Mouse (Mus musculus) CH12F3 (cell line): ENCODE measurements around the gene Smco4.
"Not testable (repeated sequence)": the region's sequence is repeated elsewhere in the genome, so short reads cannot be mapped to it uniquely, and the experiment has no call there.

Experiments
- in situ Hi-C: fragments of 300-500 bp; cut with MboI; formaldehyde crosslinking; loops from 2 replicates; pipeline ENCODE4 v1.14.3; 2020; ENCODE audit warnings: low sequenced_read_pairs

Gene Smco4

DNA sequence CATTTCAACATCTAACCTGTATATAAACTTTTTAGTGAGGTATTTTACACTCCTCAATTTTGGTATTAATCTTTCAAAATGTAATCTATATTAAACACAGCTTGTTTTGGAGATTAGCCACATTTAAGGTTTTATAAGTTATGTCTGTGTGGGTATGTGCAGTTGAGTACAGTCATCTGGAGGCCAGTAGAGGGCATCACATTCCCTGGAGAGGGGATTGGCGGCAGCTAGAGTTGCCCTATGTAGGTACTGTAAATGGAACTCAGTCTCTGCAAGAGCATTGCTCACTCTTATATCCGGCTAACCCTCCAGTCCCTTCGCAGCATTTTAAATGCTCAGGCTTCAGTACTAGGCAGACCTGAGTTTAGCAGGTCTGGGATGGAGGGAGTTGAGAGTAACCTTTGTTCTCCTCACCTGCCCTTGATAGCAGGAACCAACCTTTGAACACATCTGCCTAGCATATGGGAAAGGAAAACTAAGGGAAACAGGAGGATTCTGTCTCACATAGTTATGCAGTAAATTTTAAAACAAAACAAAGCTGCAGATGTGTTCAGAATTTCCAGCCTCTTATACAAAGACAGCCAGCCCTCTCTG, 44.3 kb downstream of the Smco4 start:
- in situ Hi-C loops, result no loop called here

DNA sequence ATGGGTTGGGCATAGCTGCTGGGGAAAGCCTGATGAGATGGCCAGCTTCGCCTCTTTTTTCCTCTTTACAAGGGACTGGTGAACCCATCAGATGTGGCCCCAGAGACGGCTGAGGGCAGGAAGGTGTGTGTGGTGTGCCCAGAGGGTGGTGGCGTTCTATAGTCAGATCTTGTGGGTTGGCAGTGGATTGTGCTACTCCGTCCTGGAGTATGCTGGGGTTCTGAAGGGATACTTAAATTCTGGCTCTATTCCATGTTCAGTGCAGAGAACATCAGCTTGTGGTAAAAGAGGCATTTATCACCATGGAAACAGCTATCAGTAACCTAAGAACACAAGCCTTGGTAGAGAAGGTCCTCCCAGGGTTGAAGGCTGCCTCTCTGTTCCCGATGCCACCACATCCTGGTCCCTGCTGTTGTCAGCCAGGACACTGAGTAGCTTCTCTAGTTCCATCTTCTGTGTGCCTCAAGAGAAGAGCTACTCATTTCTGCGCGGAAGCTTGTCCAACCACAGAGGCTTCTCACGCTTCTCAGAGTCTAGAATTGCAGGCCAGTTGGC, 45.8 kb downstream of the Smco4 start:
- in situ Hi-C loops, result no loop called here

DNA sequence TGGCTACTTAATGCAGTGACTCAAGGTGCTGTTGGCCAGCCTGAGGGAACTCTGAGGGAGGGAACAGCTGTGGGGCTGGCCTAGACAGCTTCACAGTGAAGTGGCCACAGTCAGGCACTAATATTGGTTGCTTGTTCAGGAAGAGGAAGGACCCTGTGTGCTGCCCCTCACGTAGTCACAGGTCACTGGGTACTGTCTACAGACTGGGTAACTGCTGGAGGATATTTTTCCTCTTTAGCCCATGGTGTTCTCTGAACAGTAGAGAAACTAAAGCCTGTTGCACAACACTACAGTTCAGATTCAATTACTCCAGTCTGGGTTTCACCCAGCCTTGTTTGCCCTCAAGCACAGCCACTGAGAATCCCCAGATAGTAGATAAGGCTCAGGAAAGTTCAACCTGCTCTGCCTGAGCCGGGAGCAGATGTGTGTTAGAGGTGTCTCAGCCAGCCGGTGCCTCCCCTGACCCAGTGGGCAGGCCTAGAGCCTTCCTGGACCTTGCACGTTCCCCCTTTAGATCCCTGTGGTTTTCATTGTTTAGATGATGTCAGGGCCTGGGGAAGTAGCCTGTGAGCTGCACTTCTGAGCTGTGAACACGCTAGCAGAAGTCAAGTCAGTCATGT, 48.6 kb downstream of the Smco4 start:
- in situ Hi-C loops, result no loop called here

DNA sequence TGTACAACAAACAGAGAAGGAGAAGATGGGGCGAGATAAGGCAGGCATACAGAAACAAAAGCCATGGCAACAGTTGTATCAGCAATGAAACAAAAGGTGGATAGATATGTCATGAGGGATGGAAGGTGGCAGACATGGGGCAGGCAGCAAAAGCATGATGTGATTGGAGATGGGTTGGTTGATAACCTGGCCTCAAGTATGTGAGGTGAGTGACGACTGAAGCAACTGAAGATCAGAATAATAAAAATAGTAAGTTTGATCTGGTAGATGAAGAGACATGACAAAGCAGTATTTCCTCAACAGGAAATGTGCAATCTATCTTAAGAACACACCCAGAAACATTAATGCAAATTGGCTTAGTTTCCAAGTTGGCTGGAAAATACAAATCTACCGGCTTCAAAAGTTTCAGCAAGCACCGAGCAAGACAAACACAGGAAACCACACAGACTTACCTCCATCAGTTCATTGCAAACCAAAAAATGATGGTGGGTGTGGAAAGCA, 57.3 kb downstream of the Smco4 start:
- in situ Hi-C loops, result no loop called here

DNA sequence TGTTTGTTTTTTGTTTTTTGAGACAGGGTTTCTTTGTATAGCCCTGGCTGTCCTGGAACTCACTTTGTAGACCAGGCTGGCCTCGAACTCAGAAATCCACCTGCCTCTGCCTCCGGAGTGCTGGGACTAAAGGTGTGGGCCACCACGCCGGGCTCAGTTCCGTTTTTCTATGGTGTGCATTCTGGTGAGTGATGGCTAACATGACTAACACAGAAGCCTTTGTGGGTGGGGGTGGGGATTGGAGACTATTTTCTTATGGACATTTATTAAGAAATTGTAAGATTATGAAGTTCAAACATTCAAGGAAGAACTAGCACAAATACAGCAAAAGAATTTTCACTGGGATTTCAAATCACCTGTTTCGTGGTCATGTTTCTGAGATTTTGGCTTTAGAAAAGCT, 57.8 kb downstream of the Smco4 start:
- in situ Hi-C loops, result not testable (repeated sequence)

DNA sequence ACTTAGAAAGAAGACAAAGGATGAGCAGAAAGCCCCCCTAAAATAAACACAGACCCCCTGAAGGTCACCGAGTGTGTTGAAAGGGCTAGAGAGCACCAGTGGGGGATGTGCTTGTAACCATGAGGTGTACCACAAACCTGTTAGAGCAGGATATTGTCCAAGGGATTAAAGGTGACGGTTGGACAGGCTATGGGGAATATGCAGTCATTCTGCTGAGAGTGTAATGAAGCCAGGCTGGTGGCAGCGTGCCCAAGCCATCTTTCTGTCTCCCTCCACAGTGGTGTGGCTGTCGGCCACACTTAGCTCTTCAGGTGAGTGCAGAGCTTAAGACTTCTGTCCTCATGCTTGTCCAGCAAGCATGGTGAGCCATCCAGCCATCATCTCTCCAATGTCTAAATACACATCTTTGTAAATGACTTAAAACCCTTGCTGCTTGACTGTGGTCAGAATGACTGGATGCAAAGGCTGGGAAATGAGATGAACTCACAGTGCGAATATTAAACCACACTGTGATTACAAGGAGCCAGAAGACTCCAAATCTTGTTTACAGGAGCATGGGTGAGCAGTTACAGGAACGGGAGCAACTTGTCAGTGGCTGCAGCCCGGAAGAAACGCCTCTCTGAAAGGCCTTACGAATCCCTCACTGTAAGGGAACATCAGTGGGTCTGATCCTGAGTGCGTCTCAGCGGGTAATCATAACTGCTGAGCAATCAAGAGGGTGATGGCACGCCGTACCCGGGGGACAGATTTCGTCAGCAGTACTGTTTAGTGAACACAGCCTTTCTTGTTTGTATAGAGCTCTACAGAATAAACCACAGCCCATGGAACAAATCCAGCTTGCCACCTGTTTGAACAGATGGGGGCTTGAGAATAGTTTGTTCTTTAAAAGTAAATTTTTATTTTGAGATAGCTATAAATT, 59.0 kb downstream of the Smco4 start:
- in situ Hi-C loops, result no loop called here

DNA sequence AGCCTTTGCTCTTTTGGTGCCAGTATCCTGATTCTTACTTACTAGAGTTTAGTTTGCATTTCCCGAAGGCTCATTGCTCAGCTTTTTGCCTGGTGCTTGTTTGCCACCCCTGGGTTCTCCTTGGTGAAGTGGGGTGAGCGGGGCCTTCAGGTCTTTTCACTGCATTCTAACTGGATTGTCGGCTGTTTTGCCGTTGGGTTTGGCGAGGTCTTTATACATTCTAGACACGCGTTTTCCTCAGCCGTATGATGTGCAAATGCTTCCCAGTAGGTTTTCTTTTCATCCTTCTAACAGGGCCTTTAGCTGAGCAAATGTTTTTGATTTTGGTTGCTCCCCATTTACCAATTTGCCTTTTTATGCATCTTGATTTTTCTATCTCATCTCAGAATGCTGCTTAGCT, 60.1 kb downstream of the Smco4 start:
- in situ Hi-C loops, result no loop called here

DNA sequence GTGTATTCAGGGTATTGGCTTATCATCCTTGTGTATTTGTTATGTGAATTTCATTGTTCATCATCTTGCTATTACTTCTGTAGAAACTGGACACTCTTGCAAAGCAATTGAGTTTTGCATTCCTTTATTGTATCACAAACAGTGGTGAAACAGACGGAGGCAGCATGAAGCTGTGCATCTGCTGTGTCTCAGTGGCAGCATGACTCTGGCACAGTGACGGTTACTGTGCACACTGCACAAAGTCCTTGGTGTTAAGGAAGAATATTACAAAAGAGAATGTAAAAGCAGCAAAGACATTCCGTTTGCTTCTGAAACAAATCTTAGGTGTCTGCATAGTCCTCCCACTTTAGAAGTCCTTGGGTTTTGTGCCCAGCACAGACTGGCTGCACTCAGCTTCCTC, 67.2 kb downstream of the Smco4 start:
- in situ Hi-C loops, result no loop called here

DNA sequence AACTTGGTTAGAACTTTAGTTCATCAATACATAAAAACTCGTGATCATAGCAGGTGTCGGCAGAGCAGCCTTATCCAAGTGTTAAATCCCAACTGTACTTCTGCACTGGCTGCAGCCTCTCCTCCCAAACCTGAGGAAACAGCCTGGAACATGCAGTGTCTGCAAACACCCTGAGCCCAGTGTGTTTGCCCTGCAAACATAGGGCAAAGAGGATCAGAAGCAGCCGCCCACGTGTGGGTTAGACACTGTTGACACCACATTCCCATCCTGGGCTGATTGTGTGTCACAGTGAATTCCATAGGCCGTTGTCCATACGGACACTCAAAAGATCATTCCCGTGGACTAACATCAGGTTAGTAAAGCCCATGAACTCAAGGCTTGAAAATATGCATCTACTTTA, 69.1 kb downstream of the Smco4 start:
- in situ Hi-C loops, result no loop called here

DNA sequence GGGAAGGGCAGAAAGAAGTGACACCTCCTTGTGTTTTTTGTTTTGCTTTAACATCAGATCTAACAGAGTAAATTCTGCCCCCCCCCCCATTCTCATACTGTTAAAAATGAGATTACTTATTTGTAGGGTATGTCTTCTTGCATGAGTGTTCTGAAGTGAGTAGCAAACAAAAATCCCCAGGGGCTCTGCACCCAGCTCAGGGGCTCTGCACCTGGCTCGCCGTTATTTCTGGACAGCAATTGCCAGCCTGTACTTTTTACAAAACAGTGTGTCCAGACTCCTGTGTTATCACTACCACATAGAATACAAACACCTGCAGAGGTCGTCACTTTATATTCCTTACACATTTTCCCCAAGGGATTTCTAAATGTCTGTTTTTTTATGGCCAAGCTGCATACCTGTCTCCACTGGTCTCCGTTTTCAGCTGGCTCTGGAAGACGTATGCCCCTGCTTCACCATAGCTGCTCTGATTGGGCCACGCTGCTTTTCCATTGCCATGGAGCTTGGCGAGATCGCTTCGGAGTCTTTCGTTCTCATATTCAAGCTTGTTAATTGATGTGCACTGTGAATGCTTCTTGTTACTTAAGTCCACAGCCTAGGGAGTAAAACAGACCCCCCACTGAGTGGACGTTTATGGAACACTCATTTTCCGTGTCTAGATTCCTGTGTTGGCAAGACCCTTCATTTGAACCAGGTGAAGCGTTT, 81.7 kb downstream of the Smco4 start:
- in situ Hi-C loops, result no loop called here

DNA sequence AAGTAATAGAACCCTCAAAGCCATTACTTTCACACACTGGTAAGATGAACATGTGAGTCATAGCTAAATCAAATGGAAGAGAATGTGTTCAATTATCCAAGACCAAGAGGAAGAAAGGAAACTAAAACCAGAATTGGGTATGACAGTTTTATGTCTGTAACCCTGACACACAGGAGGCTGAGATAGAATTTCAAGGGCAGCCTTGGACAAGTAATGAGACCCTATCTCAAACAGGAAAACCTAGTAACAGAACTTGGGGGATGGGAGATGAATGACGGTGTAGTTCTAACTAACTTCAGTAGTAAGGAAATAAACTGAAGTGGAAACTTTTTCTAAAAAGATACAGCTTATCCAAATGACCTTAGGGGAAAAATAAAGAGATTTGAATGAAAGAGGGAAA, 85.2 kb downstream of the Smco4 start:
- in situ Hi-C loops, result no loop called here

DNA sequence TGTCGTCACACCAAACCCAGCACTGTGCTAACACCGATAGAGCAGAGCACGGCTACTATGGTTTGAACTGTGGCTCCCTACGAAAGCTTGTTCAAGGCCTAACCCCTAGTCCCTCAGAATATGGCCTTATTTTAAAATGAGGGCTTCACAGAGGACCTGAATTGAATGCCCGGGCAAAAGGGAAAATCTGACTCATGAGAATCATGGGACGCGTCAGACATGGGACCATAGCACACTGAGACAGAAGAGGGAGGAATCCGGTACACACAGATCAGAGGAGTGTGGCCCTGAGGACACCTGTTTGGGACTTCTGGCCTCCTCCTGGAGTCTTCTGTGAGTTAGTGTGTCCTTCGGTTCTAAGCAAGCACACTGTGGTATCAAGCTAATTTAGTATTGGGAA, 85.7 kb downstream of the Smco4 start:
- in situ Hi-C loops, result no loop called here

DNA sequence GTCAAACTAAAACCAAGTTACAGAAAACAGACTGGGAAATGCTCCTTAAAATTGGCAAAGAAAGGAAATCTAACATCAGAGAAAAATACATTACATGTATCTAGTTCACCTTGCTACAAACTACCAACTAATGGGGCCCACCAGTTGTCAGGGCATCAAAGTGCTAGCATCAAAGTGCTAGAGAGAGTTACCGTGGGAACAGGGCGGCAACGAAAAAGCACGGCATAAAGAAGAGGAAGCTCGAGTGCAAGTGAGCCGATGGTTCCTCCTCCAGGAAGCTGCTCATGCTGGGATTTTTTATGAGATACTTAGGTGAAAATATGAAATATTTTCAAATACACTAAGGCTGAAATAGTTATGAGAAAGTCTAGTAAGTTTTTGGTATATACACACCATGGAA, 86.9 kb downstream of the Smco4 start:
- in situ Hi-C loops, result no loop called here

DNA sequence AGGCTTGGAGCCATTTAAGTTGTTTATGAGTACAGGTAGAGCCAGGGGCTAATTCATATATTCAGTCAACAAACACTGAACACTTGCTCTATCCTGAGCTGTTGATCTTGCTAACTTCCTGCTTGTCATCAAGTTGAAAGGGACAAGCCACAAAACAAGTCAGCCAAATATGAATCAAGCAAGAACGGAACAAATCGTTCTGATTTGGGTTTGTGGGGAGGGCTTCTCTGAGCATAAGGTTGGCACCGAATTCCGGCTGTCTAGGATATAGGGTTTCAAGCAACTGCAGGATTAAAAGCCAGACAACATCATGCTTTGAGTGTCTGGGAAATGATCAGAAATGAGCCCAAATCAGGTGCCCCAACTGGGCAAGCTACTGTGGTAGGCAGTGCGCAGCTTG, 88.8 kb downstream of the Smco4 start:
- in situ Hi-C loops, result no loop called here

DNA sequence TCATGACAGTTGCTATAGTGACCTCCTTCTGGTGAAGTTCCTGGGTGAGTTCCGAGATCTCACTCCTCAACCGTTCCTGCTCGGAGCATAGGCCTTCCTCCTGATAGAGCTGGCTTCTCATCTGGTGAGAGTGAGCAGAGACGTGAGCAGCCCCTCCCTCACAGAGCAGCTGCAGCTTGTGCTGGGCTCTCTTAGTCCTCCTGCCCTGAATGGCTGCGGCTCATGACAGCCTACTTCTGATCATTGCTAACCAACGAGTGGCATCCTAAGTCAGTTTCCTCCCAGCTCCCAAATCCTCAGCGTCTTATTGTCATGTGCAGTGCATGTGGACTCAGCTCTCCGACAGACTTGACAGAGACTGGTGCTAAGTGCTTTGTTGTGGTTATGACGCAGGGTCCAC, 91.0 kb downstream of the Smco4 start:
- in situ Hi-C loops, result no loop called here

DNA sequence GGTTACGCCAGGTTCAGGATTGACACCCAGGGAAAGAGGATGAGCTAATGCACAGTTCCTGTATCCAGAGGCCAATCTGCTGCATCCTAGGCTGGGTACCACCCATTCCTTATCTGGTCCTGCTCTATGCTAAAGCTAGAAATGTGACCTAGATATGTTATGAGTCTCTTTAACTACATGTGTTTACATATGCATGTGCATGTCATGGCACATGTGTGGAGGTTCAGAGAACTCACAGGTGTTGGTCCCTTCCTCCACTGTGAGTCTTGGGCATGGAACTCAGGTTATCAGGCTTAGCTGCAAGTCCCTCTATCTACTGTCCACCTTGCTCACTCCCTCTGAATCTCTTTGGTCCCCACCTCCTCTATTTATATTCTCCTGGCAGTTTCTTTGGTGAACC, 92.7 kb downstream of the Smco4 start:
- in situ Hi-C loops, result no loop called here

DNA sequence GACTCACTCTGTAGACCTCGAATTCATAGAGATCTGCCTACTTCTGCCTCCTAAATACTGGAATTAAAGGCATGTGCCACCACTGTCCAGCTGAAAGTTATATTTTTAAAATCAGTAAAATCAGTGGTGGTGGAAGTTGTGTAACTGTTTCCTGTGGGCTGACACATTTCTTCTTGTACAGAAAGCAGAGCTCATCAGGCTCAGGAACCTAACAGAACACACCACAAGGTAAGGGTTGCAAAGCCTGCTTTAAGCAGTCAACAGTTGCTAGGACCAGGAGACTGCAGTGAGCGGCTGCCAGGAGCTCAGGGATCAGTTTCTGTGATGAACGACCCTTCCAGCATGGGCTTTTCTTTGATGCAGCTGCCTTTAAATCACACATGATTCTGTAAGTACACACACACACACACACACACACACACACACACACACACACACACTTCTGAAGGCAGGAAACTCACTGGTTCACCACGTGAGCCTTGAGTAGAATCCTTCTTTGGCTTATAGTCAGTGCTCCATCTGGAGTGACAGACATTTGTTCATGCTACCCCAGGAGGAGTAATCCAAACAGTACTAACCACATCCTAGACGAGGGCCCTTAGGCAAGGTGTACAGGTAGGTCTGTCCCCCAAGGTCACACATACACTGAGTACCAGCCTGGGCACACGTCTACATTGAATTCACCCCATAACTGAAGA, 94.1 kb downstream of the Smco4 start:
- in situ Hi-C loops, result no loop called here

DNA sequence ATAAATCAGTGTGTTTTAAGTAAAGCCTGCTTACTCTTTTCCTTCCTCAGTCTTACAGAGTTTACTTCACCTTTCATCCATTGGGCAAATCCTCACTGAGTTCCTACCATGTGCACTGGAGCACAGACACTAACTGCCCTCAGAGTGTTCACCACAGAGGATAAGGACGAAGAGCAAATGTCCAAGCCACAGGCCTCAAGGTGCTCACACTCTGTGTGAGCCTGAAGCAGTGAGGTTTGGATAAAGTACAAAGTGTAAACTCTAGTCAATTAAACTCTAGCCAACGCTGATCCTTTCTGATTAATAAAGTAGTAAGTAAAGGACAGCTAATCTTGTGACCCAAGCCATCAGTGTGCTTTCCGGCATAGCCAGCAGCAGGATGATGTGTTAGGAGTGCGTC, 100.9 kb downstream of the Smco4 start:
- in situ Hi-C loops, result no loop called here
